Mouse (Mus musculus) bone marrow, adult 2 months (tissue): ENCODE measurements around the gene Ncapd2. TPM values are rescaled to one million over a fixed set of nuclear protein-coding genes. Genes with fewer than 3 reads are reported as not detected.

Experiments used
- H3K27ac ChIP-seq: fragments of 200-500 bp; 2 replicates; pipeline ENCODE4 v1.5.1; 2012; ENCODE audit warnings: low read depth, mild to moderate bottlenecking, control low read depth, inconsistent platforms, low read length; ENCODE audit not compliant: control insufficient read depth, poor library complexity, insufficient read depth
- H3K4me1 ChIP-seq: fragments of 200-500 bp; 2 replicates; pipeline ENCODE4 v1.6.1; 2011; ENCODE audit warnings: low read length; ENCODE audit not compliant: control insufficient read depth, insufficient read depth
- H3K4me3 ChIP-seq: fragments of 200-500 bp; replicated peaks from 2 replicates; pipeline ENCODE3; 2011; ENCODE audit warnings: mild to moderate bottlenecking, low read depth, low read length, control low read depth; ENCODE audit not compliant: control insufficient read depth
- CTCF ChIP-seq: fragments of 200-500 bp; IDR thresholded peaks from 2 replicates; pipeline ENCODE4 v1.5.1; 2011; ENCODE audit warnings: low read length, control low read depth; ENCODE audit not compliant: control insufficient read depth, insufficient read depth
- POLR2A ChIP-seq: fragments of 200-500 bp; IDR thresholded peaks from 2 replicates; pipeline ENCODE4 v1.6.1; 2011; ENCODE audit warnings: low read depth, mild to moderate bottlenecking, control low read depth, low read length, borderline replicate concordance; ENCODE audit not compliant: control insufficient read depth
- WGBS: fragments of 180-500 bp; shearing (Covaris S2); methylation state at CpG from one replicate; pipeline ENCODE4 v1.1.7; 2018; 5-methylcytosine and 5-hydroxymethylcytosine counted together
- polyA plus RNA-seq: library from polyadenylated mRNA; stranded (reverse); fragments of >200 nt; gene quantifications from 2 replicates; pipeline ENCODE4 v1.2.4, GENCODE M21; 2011; ENCODE audit warnings: low replicate concordance; ENCODE audit not compliant: missing spikeins, insufficient read depth, insufficient read length

Gene Ncapd2
- polyA plus RNA-seq, 1 experiment = 361 TPM

DNA sequence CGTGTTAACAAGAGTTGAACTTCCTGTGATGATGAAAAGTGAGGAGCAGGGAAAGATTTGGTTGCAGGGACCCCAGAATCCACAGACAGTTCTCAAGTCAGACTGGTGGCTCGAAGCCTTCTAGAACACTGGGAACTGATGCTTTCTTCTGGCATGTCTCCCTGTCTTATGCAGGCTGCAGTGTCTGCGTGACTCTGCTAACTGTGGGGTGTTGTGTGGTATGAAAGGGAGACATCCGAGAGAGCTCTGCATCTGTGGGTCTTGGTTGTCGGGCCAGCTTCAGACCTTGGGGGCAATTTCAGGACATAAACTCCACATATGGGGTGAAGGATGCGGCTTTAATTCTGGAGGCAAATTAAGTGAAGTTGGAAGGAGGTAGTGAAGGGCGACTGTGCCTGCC lies 45.4 kb downstream of the Ncapd2 start:
- H3K27ac ChIP-seq = no peak overlapping the region
- H3K4me1 ChIP-seq = peaks cover 11% of the 10 kb centered on the region; the same call in 1 of the 2 replicates
- H3K4me3 ChIP-seq = no peak overlapping the region
- no peak for TF ChIP-seq CTCF
- no peak for TF ChIP-seq POLR2A
- WGBS = 40% methylated on average over 7 of the region's 7 CpGs

- H3K27ac ChIP-seq = peak overlapping the region; percentile 29
- peak overlapping the region; percentile 81 for H3K4me3 ChIP-seq
- peaks cover 11% of the 10 kb centered on the region; the same call in 1 of the 2 replicates for H3K4me1 ChIP-seq
- 1% methylated on average over 35 of the region's 35 CpGs for WGBS
- TF ChIP-seq POLR2A = peak; percentile 11; the same call in 1 of the 2 replicates
- TF ChIP-seq CTCF = no peak
Observed at GRCm38 (mm10) chr6:125145479-125145951, 46.0 kb downstream of the Ncapd2 start.

DNA sequence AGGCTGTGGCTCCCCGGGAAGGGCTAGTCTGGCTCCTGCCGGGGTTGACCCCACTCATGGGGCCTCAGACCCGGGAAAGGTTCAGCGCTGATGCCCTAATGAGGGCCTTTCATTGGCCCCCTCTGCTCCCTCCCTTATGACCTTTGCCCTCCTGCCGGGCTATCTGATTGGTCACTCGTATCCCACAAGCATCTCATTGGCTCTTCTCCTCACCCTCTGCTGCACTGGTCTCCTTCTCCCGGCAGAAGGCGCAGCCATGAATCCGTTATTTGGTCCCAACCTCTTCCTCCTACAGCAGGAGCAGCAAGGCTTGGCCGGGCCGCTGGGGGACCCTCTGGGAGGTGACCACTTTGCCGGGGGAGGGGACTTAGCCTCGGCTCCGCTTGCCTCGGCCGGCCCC lies 46.5 kb downstream of the Ncapd2 start, which contains the start of gene Iffo1:
Gene Iffo1 (plus strand): TSS at position 241 of the 400 bp plus-strand sequence.
- under 1% methylated on average over 16 of the region's 16 CpGs for WGBS
- Histone ChIP-seq H3K27ac (peak within 1 kb of the TSS; percentile 29), H3K4me1 (peaks cover 11% of the 10 kb centered on the region; the same call in 1 of the 2 replicates), H3K4me3 (peak within 1 kb of the TSS; percentile 81)
- no peak for TF ChIP-seq POLR2A
- peak; percentile 37; the same call in 1 of the 2 replicates for TF ChIP-seq CTCF

GRCm38 (mm10) chr6:125143904-125144303 lies 47.6 kb downstream of the Ncapd2 start:
- WGBS = 94% methylated on average over 9 of the region's 9 CpGs
- TF ChIP-seq POLR2A = no peak
- no peak for TF ChIP-seq CTCF
- Histone ChIP-seq H3K27ac (no peak overlapping the region), H3K4me3 (no peak overlapping the region), H3K4me1 (peaks cover 11% of the 10 kb centered on the region; the same call in 1 of the 2 replicates)

DNA sequence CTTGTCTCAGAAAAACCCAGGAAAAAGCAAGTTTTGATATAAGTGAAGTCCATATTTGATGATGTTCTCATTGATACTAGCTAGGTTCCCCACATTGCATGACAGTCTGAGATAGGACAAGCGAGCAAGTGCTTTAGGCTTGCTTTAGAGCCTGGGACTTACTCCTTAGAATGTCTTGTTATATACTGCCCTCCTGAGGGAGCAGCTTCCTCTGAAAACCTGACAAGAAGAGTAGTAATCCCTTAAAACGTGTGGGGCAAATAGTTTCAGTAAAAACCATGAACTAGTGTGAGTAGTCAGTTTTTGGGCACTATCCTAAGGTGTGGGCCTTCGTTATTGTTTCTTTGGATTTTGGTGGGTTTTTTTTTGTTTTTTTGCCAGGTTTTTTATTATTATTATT lies 48.4 kb downstream of the Ncapd2 start:
- Histone ChIP-seq H3K4me3 (no peak overlapping the region), H3K4me1 (peaks cover 7% of the 10 kb centered on the region; the same call in 1 of the 2 replicates), H3K27ac (no peak overlapping the region)
- 64% methylated on average over 3 of the region's 3 CpGs for WGBS
- TF ChIP-seq CTCF (no peak), POLR2A (no peak)

GRCm38 (mm10) chr6:125142436-125142835 lies 49.1 kb downstream of the Ncapd2 start:
- no peak for TF ChIP-seq CTCF
- no peak for TF ChIP-seq POLR2A
- Histone ChIP-seq H3K4me1 (peaks cover 6% of the 10 kb centered on the region; the same call in 1 of the 2 replicates), H3K4me3 (no peak overlapping the region), H3K27ac (no peak overlapping the region)
- WGBS = 86% methylated on average over 8 of the region's 8 CpGs

GRCm38 (mm10) chr6:125139747-125140146 lies 51.8 kb downstream of the Ncapd2 start:
- Histone ChIP-seq H3K27ac (no peak overlapping the region), H3K4me1 (no peaks in the 10 kb centered on the region), H3K4me3 (no peak overlapping the region)
- 91% methylated on average over 7 of the region's 7 CpGs for WGBS
- TF ChIP-seq CTCF (no peak), POLR2A (no peak)

DNA sequence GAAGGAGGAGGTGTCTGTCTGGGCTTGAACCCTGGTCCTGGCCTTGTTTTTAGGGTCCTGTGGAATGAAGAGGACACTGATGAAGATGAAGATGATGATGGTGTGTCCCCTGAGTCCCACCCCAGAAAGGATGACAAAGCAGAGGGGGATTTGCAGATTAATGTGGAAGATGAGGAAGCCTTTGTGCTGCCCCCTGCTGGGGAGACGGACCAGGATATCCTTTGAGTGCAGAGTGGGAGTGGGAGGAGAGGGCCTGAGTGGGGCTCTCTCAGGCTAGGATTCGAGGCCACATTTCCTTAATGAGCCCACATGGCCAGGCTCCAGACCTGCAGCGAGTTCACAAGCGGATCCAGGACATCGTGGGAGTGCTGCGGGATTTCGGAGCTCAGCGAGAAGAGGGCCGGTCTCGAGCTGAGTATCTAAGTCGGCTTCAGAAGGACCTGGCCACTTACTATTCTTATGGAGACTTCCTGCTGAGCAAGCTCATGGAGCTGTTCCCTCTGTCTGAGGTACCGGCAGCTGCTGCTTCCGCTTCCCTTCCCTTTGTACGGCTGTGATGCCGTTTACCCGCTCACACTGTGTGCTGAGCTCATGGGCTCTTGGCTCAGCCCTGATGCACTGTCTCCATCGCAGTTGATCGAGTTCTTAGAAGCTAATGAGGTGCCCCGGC lies 54.4 kb downstream of the Ncapd2 start:
- Histone ChIP-seq H3K4me3 (no peak overlapping the region), H3K27ac (no peak overlapping the region), H3K4me1 (no peaks in the 10 kb centered on the region)
- WGBS = 89% methylated on average over 19 of the region's 19 CpGs
- no peak for TF ChIP-seq POLR2A
- TF ChIP-seq CTCF = peak; percentile 66; the same call in 1 of the 2 replicates

DNA sequence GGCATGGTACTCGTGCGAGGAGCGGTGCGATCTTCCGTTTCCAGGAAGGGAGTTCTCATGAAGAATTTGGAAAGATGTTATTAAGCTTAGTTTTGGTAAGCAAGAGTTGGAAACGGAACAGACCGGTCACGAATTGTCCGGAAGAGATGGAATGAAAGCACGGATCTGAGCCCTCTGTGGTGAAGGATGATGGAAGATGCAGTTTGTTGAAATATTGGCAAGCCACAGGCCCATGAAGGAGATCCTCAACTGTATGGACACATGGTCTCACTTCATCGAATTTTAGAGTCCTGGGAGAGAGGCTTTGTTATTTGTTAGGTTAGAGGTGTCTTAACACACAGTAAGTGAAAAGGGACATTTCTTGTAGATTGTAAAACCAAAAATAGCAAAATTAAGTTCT lies 59.0 kb downstream of the Ncapd2 start:
- 2% methylated on average over 11 of the region's 11 CpGs for WGBS
- Histone ChIP-seq H3K27ac (no peak overlapping the region), H3K4me3 (peak overlapping the region; percentile 93), H3K4me1 (no peaks in the 10 kb centered on the region)
- no peak for TF ChIP-seq CTCF
- TF ChIP-seq POLR2A = no peak
